Mouse (Mus musculus) cerebellum, adult 2 months (tissue): ENCODE data around the gene Tas2r121. TPM values are rescaled to one million over a fixed set of nuclear protein-coding genes. Genes with fewer than 3 reads are reported as not detected.
"Not testable (repeated sequence)": the region's sequence is repeated elsewhere in the genome, so short reads cannot be mapped to it uniquely, and the experiment has no call there.

Source experiments
- DNase-seq, 2 experiments: peaks; one replicate each; pipeline ENCODE4 v3.0.0; 2021
- H3K27ac ChIP-seq: fragments of 200-500 bp; 2 replicates; pipeline ENCODE4 v1.5.1; 2012; ENCODE audit warnings: low read length, control low read depth, inconsistent platforms; ENCODE audit not compliant: insufficient read depth
- H3K27me3 ChIP-seq: fragments of 200-500 bp; 2 replicates; pipeline ENCODE4 v1.6.1; 2012; ENCODE audit warnings: inconsistent platforms, mild to moderate bottlenecking, low read length, moderate library complexity; ENCODE audit not compliant: control insufficient read depth, insufficient read depth
- H3K4me1 ChIP-seq: fragments of 200-500 bp; 2 replicates; pipeline ENCODE4 v1.6.1; 2011; ENCODE audit warnings: low read length; ENCODE audit not compliant: control insufficient read depth, insufficient read depth
- H3K4me3 ChIP-seq: fragments of 200-500 bp; replicated peaks from 2 replicates; pipeline ENCODE3; 2011; ENCODE audit warnings: mild to moderate bottlenecking, low read depth, low read length, control low read depth; ENCODE audit not compliant: insufficient read depth
- CTCF ChIP-seq: fragments of 200-500 bp; IDR thresholded peaks from 2 replicates; pipeline ENCODE4 v1.5.1; 2011; ENCODE audit warnings: low read depth, mild to moderate bottlenecking, control low read depth, low read length, moderate library complexity, borderline replicate concordance; ENCODE audit not compliant: insufficient read depth
- POLR2A ChIP-seq: fragments of 200-500 bp; IDR thresholded peaks from 2 replicates; pipeline ENCODE4 v1.6.1; 2011; ENCODE audit warnings: low read length, control low read depth, borderline replicate concordance; ENCODE audit not compliant: insufficient read depth
- WGBS: fragments of 180-500 bp; shearing (Covaris S2); methylation state at CpG from one replicate; pipeline ENCODE4 v1.1.7; 2018; 5-methylcytosine and 5-hydroxymethylcytosine counted together
- polyA plus RNA-seq: library from polyadenylated mRNA; depleted of rRNA; stranded (reverse); fragments of >200 nt; gene quantifications from 2 replicates; pipeline ENCODE4 v1.2.3, GENCODE M21; 2012; rRNA removed

The Tas2r121 gene
- not detected in 2 replicates for polyA plus RNA-seq

DNA sequence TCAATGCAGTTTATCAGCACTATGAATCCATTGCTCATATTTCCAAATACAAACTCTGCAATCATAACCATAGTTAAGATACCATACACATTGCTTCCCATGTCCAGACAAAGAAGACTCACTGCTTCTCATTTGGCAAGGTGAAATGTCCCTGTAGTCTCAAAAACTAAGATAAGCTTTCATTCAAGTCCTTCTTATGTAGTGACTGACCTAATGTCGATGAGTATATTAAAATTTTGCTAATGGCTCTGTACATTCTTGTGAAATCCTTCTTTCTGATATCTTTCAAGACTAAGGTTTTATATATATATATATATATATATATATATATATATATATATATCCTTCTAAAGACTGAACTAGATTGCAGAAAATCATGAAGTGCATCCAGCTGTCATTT, at the start of gene Tas2r121:
TSS of gene Tas2r121 (minus strand) at position 101 of the 400 bp plus-strand sequence.
- Histone ChIP-seq H3K4me1 (no peaks in the 10 kb centered on the region), H3K4me3 (no peak within 1 kb of the TSS), H3K27ac (no peak within 1 kb of the TSS), H3K27me3 (no peaks in the 10 kb centered on the region)
- no peak for DNase-seq
- no peak for TF ChIP-seq POLR2A
- TF ChIP-seq CTCF = no peak
- WGBS = 59% methylated on average over 1 of the region's 1 CpGs

GRCm38 (mm10) chr6:132750206-132750605, 49.4 kb upstream of the Tas2r121 start:
- H3K27ac ChIP-seq = no peak overlapping the region
- WGBS = 81% methylated on average over 2 of the region's 2 CpGs
- H3K27me3 ChIP-seq = no peaks in the 10 kb centered on the region
- no peaks in the 10 kb centered on the region for H3K4me1 ChIP-seq
- DNase-seq = no peak
- no peak overlapping the region for H3K4me3 ChIP-seq
- TF ChIP-seq POLR2A (no peak), CTCF (no peak)

DNA sequence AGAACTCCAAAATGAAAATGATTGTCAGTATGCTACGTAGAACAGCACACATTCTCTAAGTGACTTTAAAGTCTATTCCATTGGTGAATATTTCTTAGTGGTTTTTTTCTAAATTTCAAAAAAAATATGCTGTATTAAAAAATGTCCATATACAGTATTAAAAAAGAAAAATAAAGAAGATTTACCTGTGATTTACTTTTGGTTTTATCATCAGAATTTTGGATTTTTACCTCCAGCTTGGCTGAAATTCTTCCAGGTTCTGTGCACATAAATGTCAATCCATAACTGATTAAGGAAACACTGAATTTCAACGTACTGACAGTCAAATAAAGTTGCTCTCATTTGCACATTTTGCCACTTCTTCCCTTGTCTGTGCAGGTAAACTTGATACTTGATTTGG, 37.1 kb upstream of the Tas2r121 start, which contains the start of gene Tas2r115:
TSS of gene Tas2r115 (minus strand) at position 101 of the 400 bp plus-strand sequence.
- TF ChIP-seq CTCF = no peak
- TF ChIP-seq POLR2A = no peak
- WGBS = 61% methylated on average over 2 of the region's 2 CpGs
- DNase-seq = no peak
- no peak within 1 kb of the TSS for H3K4me3 ChIP-seq
- no peak within 1 kb of the TSS for H3K27ac ChIP-seq
- H3K27me3 ChIP-seq = no peaks in the 10 kb centered on the region
- H3K4me1 ChIP-seq = no peaks in the 10 kb centered on the region

GRCm38 (mm10) chr6:132711828-132712227, 11.0 kb upstream of the Tas2r121 start, which contains the start of gene Tas2r122:
Gene Tas2r122 (minus strand): TSS chr6:132711928.
- H3K27me3 ChIP-seq = no peaks in the 10 kb centered on the region
- no peak for DNase-seq
- WGBS = 68% methylated on average over 3 of the region's 3 CpGs

DNA sequence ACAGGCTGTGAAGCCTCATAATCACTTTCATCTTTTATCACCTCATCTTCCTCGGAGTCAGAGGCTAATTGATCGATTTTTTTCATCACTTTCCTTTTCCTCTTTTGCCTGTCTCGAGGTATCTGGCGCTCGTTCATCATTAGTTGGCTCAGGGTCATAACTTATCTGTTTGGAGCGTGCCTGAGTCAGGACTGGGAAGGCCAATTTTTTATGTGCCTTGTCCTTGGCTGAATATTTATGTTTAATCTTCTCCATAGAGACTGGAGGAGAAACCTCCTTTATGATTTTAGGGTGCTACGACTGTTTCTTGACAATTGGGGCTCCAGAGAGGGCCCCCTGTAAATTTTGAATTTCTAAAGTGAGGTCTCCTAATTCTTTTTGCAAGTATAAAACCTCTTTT, 9.2 kb downstream of the Tas2r121 start:
- not testable (repeated sequence) for H3K27me3 ChIP-seq, H3K4me3 ChIP-seq, H3K27ac ChIP-seq, DNase-seq, H3K4me1 ChIP-seq
- WGBS = 78% methylated on average over 7 of the region's 7 CpGs

More at GRCm38 (mm10) chr6:132711828-132712227, 11.0 kb upstream of the Tas2r121 start, which contains the start of gene Tas2r122:
- TF ChIP-seq POLR2A (no peak), CTCF (no peak)
- Histone ChIP-seq H3K4me3 (no peak within 1 kb of the TSS), H3K27ac (no peak within 1 kb of the TSS), H3K4me1 (no peaks in the 10 kb centered on the region)

- H3K4me1 ChIP-seq = no peaks in the 10 kb centered on the region
- H3K27ac ChIP-seq = no peak within 1 kb of the TSS
- no peaks in the 10 kb centered on the region for H3K27me3 ChIP-seq
- TF ChIP-seq CTCF (no peak), POLR2A (no peak)
- no peak within 1 kb of the TSS for H3K4me3 ChIP-seq
- no peak for DNase-seq
Measured at GRCm38 (mm10) chr6:132656653-132657052, 44.2 kb downstream of the Tas2r121 start, which contains the start of gene Tas2r120. Gene Tas2r120 (plus strand): TSS chr6:132656953.

DNA sequence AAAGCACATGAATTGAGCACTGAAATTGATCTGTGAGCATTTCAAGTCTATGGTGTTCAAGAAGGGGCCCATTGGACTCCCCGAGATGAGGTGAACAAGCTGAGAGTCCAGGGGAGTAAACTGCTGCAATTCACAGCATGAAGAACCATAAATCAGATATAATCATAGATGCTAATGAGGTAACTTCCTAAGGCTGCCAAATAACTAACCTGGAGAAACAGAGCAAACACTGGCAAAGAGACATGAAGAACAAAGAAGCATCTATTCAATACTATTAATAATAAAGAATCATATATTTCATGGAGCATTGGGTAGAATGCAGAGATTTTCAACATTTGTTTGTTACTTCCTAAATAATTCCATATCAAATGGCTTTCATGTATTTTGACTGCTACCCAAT, 49.4 kb downstream of the Tas2r121 start, which contains the start of gene A630073D07Rik:
TSS of gene A630073D07Rik (minus strand) at position 101 of the 400 bp plus-strand sequence.
- 78% methylated on average over 1 of the region's 1 CpGs for WGBS
- Histone ChIP-seq H3K4me1 (no peaks in the 10 kb centered on the region), H3K27ac (no peak within 1 kb of the TSS), H3K4me3 (no peak within 1 kb of the TSS), H3K27me3 (no peaks in the 10 kb centered on the region)
- DNase-seq = no peak
- no peak for TF ChIP-seq CTCF
- TF ChIP-seq POLR2A = no peak

Other genes starting within 250 kb of the Tas2r121 start
- not detected in 2 replicates for gene Prh1, start 131.2 kb downstream of the Tas2r121 start, polyA plus RNA-seq
- not detected in 2 replicates for gene Prp2, start 105.1 kb downstream of the Tas2r121 start, polyA plus RNA-seq
- not detected in 2 replicates for gene A630073D07Rik, start 49.5 kb downstream of the Tas2r121 start, polyA plus RNA-seq
- not detected in 2 replicates for gene Tas2r120, start 44.1 kb downstream of the Tas2r121 start, polyA plus RNA-seq
- gene Tas2r122, start 10.9 kb upstream of the Tas2r121 start, polyA plus RNA-seq = not detected in 2 replicates
- not detected in 2 replicates for gene Tas2r115, start 37.0 kb upstream of the Tas2r121 start, polyA plus RNA-seq
- not detected in 2 replicates for gene Tas2r124, start 53.7 kb upstream of the Tas2r121 start, polyA plus RNA-seq
- gene Tas2r102, start 61.1 kb upstream of the Tas2r121 start, polyA plus RNA-seq = not detected in 2 replicates
- not detected in 2 replicates for gene Tas2r136, start 77.2 kb upstream of the Tas2r121 start, polyA plus RNA-seq
- not detected in 2 replicates for gene Tas2r117, start 101.8 kb upstream of the Tas2r121 start, polyA plus RNA-seq
- not detected in 2 replicates for gene Tas2r123, start 146.1 kb upstream of the Tas2r121 start, polyA plus RNA-seq
- gene Tas2r116, start 154.4 kb upstream of the Tas2r121 start, polyA plus RNA-seq = not detected in 2 replicates
- not detected in 2 replicates for gene Tas2r110, start 167.0 kb upstream of the Tas2r121 start, polyA plus RNA-seq
- not detected in 2 replicates for gene Tas2r113, start 192.0 kb upstream of the Tas2r121 start, polyA plus RNA-seq
- gene Tas2r125, start 208.6 kb upstream of the Tas2r121 start, polyA plus RNA-seq = not detected in 2 replicates